Mouse (Mus musculus) gastrocnemius, postnatal 10 days (tissue): ENCODE measurements around the gene Hist2h2ac. TPM values are rescaled to one million over a fixed set of nuclear protein-coding genes. Genes with fewer than 3 reads are reported as not detected.
"Not testable (repeated sequence)": the region's sequence is repeated elsewhere in the genome, so short reads cannot be mapped to it uniquely, and the experiment has no call there.

Experiments
- DNase-seq: peaks from one replicate; pipeline ENCODE4 v3.0.0; 2021; ENCODE audit warnings: mixed read lengths
- total RNA-seq, 2 experiments: library from RNA; stranded (reverse); gene quantifications; 2 replicates each; pipeline ENCODE4 v1.2.3; 2021

The Hist2h2ac gene
- total RNA-seq, 2 experiments from 2014 or later = 77.5 to 90.5 TPM

DNA sequence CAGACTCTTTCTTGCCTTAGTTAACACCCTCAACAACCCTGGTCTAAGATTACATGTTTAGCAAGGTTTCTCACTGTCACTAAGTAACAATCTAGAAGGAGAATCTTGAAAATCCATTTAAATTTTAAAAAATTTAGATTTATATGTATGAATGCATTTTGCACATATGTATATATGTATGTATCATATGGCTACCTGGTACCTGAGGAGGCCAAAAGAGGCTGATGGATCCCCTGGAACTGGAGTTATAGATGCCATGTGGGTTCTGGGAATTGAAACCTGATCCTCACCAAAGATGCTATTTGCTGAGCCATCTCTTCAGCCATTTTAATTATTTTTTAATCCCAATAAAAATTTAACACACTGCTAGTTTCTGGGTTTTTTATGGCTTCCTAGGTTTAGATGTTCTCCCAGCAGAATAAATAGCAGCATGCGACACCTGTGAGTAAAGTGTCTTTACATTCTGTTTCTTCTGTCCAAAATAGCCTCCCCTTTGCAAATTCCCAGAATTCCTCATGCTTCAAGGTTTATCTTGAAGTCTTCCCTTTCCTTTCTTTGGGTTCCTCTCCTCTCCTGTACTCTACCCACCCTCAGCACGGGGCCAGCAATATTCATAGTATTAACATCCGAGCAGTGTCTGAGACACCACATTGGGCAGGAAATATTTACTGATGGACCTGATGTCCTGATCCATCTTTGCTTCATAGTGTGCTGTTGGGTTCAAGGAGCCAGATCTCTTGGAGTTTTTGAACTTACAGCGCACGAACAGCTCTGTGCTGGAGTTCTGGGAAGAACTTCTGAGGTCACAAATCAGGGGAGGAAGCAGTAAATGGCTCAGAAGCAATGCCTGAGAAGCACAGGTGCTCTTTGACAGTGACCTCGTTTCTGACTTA lies 27.7 kb upstream of the Hist2h2ac start:
- DNase-seq = no peak

DNA sequence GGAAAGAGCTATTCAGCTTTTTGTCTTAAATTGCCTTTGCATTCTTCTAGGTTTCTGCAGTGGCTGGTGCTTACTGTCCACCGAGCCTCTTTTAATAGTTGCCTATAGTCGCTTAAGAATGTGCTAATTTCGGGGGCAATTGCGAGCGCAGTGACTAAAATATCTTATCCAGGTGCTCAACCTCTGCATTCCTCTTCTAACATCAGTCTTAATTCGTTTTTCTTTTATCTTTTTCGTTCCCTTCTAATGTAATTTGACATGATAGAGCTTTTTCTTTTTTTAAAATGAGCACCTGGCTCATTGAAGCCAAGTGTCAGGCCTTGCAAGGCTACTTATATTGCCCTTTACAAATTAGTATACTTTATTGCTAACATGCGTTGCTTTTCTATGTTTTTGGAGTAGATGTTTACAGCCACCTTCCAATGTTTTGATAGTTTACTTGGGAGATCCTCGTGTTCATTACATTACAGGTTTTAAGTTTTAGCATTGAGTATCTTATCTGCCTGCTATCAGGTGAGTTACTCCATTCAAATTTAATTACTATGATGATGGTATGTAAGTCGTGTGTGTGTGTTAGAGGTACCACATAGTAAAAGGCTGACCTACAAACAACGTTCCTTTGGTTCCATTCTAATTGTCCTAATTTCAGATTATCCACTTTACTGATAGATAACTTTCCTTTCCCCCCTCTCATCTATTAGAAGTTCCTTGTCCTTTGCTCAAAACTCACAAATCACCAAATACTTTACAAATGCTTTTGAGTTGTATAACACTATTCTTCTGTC lies 26.9 kb upstream of the Hist2h2ac start:
- no peak for DNase-seq

DNA sequence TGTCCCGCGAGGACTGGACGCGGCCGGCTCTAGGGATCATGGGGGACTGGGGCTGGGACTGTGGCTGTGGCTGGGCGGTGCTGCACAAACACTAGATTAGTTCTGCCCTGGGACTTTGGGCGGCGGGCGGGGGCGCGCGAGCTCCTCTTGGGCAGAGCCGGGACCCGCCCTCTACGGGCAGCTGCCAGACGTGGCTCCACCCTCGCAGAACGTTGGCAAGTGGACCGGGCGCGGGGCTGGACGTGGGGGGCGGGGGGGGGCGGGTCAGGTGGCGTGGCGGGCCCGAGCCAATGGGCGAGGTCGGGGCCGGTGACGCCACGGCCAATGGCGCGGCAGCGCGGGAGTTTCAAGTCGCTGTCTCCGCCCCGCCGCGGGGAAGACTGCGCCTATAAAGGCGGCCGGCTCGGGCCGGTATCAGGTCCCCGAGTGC lies 25.8 kb upstream of the Hist2h2ac start, which contains the start of gene Hist2h3c1:
Gene Hist2h3c1 (plus strand): TSS at position 259 of the 430 bp plus-strand sequence.
- DNase-seq = not testable (repeated sequence)

DNA sequence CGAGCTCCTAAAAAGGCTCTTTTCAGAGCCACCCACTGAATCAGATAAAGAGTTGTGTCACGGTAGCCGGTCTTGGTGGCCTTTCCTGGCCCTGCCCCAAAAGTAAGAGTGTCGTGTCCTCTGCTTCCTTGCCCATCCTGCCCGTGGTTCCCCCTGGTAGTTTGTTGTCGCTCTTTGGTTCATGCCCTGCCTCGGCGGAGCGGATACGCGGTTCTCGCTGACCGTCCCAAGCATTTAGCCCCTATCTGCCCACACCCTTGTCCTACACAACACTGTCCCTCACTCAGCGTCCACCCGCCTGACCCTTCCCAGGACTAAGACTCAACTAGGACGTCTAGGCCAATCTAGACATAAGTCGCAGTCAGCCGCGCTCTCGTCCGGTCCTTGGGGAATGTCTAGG lies 25.3 kb upstream of the Hist2h2ac start:
- DNase-seq = not testable (repeated sequence)

DNA sequence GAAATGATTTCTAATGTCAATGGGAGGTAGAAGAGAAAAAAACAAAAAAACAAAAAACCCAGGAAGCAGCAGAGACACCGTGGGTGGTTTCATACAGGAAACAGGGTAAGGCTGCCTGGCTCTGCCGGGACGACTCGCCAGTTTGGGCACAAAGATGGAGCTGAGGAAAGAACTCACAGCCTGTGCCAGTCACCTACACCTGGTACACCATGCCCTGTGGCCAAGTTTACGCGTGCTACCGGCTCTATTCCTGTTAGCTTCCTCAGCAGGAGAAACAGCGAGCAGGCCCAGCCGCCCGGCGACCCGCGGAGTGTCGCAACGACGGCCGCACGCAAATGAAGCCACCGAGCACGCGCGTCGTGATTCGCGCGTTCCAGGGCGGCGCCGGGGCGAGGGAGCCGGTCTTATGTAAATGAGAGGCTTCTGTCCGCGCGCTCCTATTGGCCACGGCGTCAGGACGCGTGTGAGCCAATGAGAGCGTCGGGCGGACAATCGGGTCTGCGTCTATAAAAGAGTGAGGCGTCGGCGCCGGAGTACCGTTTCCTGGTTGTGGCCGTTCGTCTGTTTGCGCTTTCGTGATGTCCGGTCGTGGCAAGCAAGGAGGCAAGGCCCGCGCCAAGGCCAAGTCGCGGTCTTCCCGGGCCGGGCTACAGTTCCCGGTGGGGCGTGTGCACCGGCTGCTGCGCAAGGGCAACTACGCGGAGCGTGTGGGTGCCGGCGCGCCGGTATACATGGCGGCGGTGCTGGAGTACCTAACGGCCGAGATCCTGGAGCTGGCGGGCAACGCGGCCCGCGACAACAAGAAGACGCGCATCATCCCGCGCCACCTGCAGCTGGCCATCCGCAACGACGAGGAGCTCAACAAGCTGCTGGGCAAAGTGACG lies 24.6 kb upstream of the Hist2h2ac start, which contains the start of gene Hist2h2aa1:
Gene Hist2h2aa1 (plus strand): TSS at position 495 of the 884 bp plus-strand sequence.
- peak; percentile 80 for DNase-seq

DNA sequence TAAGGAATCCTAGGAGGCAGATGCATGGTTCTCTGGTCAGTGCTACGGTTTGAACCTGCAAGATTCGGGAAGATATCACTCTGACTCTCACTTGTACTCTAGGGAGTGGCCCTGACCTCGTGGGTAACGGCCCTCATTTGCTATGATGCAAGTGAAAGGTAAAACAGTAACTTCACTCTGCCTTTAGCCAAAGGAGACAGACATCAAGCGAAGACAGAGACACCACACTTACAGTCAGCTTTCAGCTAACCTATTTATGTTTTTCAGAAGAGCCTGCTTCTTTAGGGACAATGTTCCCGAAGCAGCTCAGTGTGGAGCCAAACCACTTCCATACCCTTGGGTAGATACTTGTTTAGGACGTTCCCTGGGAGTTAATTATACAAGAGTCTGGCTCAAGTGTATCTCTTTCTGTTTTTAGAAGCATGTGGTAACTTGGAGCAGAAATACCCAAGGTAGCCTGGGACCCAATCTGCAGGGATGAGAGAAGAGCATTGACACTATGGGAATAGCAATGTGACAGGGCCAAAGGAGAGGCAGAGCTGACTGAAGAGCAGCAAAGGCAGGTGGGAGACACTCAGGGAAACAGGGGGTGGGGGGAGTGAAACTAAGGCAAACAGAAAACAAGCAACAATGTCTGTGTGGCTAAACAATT lies 23.4 kb upstream of the Hist2h2ac start:
- DNase-seq = no peak

DNA sequence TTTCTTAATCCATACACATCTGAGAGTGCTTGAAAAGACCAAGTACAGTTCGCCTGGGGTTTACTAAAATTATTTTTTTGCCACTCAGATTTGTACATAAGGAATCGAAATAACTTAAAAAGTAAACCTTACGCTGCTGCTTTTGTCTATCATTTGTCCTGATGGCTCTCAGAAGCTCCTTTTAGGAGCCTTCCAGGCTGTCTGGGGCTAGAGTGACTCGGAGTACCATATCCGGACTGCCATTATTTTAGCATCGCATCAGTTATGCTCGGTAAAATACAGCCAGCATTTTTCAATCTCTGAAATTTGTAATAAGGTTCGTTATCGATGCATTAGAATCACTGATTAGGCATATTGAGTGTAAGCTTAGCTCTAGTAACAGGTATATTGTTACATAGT lies 20.1 kb upstream of the Hist2h2ac start:
- DNase-seq = no peak

DNA sequence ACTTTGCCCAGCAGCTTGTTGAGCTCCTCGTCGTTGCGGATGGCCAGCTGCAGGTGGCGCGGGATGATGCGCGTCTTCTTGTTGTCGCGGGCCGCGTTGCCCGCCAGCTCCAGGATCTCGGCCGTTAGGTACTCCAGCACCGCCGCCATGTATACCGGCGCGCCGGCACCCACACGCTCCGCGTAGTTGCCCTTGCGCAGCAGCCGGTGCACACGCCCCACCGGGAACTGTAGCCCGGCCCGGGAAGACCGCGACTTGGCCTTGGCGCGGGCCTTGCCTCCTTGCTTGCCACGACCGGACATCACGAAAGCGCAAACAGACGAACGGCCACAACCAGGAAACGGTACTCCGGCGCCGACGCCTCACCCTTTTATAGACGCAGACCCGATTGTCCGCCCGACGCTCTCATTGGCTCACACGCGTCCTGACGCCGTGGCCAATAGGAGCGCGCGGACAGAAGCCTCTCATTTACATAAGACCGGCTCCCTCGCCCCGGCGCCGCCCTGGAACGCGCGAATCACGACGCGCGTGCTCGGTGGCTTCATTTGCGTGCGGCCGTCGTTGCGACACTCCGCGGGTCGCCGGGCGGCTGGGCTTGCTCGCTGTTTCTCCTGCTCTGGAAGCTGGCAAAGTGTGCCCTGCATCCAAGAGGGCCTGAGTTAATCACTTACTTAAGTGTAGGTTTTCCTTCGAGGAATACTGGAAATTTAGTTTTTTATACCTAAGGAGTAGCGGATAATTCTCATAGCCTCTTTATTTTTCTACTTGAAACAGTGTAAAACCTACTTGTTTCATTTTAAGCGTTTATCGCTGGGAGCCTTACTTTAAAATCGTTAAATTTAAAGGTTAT lies 19.5 kb upstream of the Hist2h2ac start, which contains the start of gene Hist2h2aa2:
Gene Hist2h2aa2 (minus strand): TSS at position 328 of the 850 bp plus-strand sequence.
- peak; percentile 88 for DNase-seq

DNA sequence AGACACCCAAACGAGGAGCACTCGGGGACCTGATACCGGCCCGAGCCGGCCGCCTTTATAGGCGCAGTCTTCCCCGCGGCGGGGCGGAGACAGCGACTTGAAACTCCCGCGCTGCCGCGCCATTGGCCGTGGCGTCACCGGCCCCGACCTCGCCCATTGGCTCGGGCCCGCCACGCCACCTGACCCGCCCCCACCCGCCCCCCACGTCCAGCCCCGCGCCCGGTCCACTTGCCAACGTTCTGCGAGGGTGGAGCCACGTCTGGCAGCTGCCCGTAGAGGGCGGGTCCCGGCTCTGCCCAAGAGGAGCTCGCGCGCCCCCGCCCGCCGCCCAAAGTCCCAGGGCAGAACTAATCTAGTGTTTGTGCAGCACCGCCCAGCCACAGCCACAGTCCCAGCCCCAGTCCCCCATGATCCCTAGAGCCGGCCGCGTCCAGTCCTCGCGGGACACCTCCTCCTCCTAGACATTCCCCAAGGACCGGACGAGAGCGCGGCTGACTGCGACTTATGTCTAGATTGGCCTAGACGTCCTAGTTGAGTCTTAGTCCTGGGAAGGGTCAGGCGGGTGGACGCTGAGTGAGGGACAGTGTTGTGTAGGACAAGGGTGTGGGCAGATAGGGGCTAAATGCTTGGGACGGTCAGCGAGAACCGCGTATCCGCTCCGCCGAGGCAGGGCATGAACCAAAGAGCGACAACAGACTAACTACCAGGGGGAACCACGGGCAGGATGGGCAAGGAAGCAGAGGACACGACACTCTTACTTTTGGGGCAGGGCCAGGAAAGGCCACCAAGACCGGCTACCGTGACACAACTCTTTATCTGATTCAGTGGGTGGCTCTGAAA lies 18.5 kb upstream of the Hist2h2ac start, which contains the start of gene Hist2h3c2:
Gene Hist2h3c2 (minus strand): TSS at position 174 of the 840 bp plus-strand sequence.
- peak; percentile 27 for DNase-seq

DNA sequence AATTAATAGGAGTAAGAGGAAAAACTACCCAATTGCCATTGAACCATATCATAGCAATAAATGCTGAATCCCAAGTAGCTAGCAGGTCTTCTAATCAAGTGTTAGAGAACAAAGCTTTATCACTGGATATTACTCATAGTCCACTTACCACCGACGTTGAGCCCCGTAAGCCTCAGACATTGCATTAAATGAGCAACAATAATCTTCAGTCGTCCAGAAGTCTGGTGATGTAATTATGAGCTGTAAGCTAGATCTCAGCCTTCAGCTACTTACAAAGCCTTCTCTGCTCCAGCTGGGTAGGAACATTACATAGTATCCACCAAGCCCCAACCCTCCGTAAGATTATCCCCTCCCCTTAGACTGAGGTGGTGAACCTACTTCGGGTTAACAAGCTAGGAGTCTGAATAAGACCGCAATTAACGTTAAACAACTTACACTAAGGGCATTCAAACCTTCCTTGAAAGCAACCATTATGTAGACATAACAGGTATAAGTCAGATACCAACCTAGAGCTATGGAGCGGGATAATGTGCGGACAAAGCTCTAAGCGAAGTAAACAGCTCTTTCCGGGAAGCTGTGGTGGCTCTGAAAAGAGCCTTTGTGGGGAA lies 17.3 kb upstream of the Hist2h2ac start:
- no peak for DNase-seq

DNA sequence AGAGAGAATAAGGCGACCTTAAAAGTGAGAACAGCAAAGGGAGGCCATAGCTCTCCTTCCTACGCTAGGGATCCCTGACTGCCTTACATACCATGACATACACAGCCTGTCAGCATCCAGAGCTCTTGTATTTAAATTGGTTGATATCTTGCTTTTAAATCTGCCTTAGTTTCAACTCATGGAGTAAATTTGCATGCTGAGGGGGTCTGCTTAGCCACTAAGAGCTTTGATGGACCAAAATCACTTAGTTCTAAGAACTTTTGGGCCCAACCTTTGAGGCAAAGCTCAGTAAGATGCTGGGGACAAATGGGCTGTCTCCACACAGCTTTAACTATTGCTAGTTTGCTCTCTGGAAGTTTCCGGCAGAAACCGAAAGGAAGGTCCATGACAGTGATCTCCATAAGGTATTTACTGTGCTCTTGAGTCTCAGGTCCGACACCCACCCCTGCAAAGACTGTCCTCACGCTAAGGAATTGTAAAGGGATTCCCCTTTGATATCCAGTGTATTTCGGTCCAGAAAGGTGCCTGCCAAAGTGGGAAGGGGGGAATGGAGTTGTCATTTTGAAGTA lies 16.7 kb upstream of the Hist2h2ac start:
- DNase-seq = no peak

DNA sequence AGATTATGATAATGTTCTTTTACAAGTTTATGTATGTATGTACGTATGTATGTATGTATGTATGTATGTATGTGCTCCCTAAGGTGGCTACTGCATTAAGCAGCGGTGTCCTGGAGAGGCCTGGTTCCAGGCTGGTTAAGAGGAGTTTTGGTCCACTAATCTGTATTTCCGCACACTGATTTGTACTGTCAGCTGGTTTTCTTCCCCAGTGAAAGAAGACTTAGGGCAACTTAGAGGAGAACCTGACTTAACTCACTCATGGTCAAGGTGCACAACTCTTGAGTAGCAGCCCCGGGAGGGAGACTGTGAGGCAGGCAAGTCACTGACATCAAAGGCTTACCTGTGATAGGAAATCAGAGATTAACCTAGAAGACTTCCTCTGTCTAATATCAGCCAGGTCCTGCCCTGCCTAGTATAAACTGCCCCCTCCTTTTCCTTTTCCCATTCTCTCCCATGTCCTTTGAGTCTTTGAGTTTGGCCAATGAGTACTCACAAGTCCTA lies 16.2 kb upstream of the Hist2h2ac start:
- DNase-seq = no peak

DNA sequence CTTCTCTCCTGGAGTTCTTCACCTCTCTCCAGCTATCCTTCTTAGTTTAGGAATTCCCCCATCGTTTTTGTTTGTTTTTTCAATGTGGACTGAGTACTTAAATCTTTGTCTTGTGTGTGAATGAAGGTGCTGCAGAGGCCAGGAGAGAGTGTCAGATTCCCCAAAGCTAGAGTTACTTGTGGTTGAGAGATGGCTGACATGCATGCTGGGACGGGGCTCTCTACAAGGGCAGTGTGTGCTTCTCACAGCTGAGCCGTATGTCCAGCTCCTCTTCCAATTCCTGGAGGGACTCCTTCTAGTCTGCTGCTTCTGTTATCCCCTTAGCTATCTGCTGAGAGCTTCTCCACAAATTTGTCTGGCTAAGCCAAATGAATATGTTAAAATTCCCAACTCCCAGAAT lies 15.2 kb upstream of the Hist2h2ac start:
- DNase-seq = no peak

DNA sequence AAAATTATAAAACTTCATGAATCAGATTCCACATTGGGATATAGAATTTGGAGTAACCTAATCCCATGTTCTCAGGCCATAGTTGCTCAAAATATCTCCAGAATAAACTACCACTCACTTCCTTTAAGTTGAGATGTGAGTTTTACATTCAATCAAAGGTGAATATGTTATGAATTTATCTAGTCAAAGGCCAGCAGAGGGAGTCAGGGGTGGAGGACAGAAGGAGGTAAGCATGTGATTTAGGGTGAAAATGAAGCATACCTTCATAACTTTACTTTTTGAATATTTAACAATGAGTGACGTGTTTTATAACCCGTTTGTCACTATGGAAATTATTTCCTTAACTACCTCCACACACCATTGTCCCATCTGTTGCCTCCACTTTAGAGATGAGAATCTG lies 14.2 kb upstream of the Hist2h2ac start:
- no peak for DNase-seq

DNA sequence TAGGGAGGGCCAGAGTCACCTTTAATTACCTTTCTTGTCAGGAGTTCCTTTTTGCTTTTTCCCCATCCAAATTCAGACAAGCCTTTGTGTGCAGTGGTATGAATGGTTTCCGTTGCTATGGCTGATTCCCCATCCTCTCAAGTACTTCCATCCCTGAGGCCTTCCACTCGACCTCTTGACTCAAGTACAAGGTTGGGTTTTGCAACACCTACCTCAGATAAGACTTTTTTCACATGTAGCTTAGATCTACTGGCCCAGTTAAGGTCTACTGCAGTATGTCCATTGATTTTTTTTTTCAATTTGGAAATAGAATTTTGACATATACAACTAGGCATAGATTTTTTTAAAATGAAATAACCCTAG lies 11.1 kb upstream of the Hist2h2ac start:
- DNase-seq = no peak

DNA sequence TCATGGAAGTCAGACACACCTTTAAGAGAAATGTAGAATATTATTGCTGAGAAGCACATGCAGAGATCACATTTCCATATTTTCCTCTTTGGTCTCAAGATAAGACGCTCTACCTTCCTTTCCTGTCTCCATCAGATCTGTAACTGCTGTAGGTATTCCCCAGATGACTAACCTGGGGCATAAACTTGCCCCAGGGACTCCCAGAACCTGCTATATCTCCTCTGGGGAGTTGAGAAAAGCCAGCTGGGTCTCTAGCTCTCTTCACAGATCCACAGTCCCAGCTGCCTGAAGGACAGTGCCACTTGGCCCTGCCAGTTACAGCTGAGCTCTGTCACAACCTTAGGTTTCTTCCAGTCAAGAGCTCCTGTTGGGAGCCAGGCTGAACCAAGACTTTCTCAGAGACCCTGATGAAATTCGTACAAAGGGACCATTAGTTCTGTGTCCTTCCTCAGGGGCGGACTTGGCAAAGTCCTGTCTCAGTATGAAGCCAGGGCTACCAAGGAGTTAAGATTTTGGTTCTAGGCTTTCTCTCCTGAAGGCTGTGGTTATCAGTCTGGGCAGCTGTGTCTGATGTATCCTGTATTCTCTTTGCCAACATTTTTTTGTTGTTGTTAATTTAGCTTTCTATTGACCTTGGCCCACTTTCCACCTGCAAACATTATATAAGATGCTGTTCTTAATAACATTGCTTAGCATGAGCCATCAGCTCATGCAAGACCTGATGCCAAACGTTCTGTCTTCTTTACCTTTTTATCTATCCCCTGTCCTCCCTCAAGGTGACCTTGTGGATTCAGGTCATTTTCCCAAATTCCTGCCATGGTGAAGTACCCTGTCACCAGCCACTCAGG lies 10.5 kb upstream of the Hist2h2ac start:
- DNase-seq = no peak

DNA sequence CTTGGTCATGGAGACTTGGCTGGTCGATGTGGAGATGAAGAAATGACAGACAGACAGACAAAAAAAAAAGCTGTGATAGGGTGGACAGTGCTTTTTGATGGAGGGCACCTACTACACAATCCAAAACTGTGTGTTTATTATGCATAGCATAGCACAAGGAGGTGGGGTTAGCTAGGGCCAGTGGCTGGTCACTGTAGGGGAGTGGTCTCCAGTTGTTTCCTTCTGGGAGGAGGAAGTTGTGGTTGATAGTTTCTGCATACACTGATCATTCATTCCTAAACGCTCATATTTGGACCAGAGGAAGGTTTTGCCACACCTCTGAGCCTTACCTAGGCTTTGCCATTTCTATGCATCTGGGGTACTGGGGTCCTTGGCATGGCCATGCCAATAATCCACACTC lies 9.7 kb upstream of the Hist2h2ac start:
- no peak for DNase-seq
